Mouse (Mus musculus): ENCODE measurements around the gene Ripply2.

- no peak for TF ChIP-seq CTCF (IDR thresholded peaks at IDR 0.05; ENCODE audit: low read depth, low read length)
- no peak for TF ChIP-seq POLR2A (IDR thresholded peaks at IDR 0.05; ENCODE audit: borderline replicate concordance, low read depth, low read length)
Measured at GRCm38 (mm10) chr9:87021778-87022523, 6.6 kb downstream of the Ripply2 start, which contains the start of gene Cyb5r4.

All from bone marrow macrophage, adult 2 months (primary cell).